Mouse (Mus musculus): Measurements from ENCODE around the gene Rpl14. TPM values are rescaled to one million over a fixed set of nuclear protein-coding genes. Genes with fewer than 3 reads are reported as not detected.
A peak's percentile ranks its signal among the peaks of the same experiment; 100 is the strongest.
"Not testable (repeated sequence)": the region's sequence is repeated elsewhere in the genome, so short reads cannot be mapped to it uniquely, and the experiment has no call there.

The Rpl14 gene
- polyA plus RNA-seq, 2 experiments, result 556 to 571 TPM

- Histone ChIP-seq H3K27me3 (ENCODE audit: control insufficient read depth, insufficient read depth, low read length) (no peaks in the 10 kb centered on the region), H3K9me3 (ENCODE audit: control insufficient read depth, low read length) (no peaks in the 10 kb centered on the region), H3K4me3 (ENCODE audit: insufficient read depth in 1 of 2, low read depth in 2 of 2, low read length in 2 of 2) (no peak overlapping the region), H3K27ac (no peak overlapping the region), H3K9ac (replicated peaks) (no peak overlapping the region), H3K36me3 (replicated peaks; ENCODE audit: control insufficient read depth, insufficient read depth, low read depth) (no peaks in the 10 kb centered on the region), H3K4me2 (ENCODE audit: low read depth) (no peak overlapping the region), H3K4me1 (replicated peaks; ENCODE audit: control insufficient read depth in 2 of 2, insufficient read depth in 2 of 2, low read length in 1 of 2) (no peaks in the 10 kb centered on the region)
- 64% methylated on average over 6 of the region's 6 CpGs for WGBS (ENCODE audit: insufficient replicate concordance)
- no peak for DNase-seq (ENCODE audit: low read depth in 3 of 3, low spot score in 3 of 3)
- TF ChIP-seq CTCF (IDR thresholded peaks at IDR 0.05; ENCODE audit: low read depth) (no peak), EP300 (IDR thresholded peaks at IDR 0.05; ENCODE audit: low read depth) (no peak)
- ATAC-seq (ENCODE audit: insufficient read depth), result no peak
Observed at GRCm38 (mm10) chr9:120532062-120532461, 39.2 kb upstream of the Rpl14 start.

DNA sequence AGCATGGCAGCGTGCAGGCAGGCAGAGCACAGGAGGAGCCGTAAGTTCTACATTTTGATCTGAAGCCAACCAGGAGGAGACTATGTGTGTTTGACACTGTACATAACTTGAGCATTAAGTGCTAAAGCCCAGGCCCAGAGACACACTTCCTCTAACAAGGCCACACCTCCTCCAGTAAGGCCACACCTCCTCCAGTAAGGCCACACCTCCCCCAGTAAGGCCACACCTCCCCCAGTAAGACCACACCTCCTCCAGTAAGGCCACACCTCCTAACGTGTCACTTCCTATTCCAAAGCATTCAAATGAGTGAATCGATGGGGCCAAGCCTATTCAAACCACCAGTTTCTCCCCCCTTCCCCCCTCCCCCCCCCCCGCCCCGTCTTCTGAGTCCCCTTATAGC is 38.6 kb upstream of the Rpl14 start:
- Histone ChIP-seq H3K9ac (replicated peaks) (no peak overlapping the region), H3K4me1 (replicated peaks; ENCODE audit: control insufficient read depth in 2 of 2, insufficient read depth in 2 of 2, low read length in 1 of 2) (no peaks in the 10 kb centered on the region), H3K27me3 (ENCODE audit: control insufficient read depth, insufficient read depth, low read length) (no peaks in the 10 kb centered on the region), H3K27ac (no peak overlapping the region), H3K36me3 (replicated peaks; ENCODE audit: control insufficient read depth, insufficient read depth, low read depth) (no peaks in the 10 kb centered on the region), H3K9me3 (ENCODE audit: control insufficient read depth, low read length) (no peaks in the 10 kb centered on the region), H3K4me3 (ENCODE audit: insufficient read depth in 1 of 2, low read depth in 2 of 2, low read length in 2 of 2) (no peak overlapping the region), H3K4me2 (ENCODE audit: low read depth) (no peak overlapping the region)
- ATAC-seq (ENCODE audit: insufficient read depth) (no peak), DNase-seq (ENCODE audit: low read depth in 3 of 3, low spot score in 3 of 3) (no peak)
- 71% methylated on average over 6 of the region's 6 CpGs for WGBS (ENCODE audit: insufficient replicate concordance)
- no peak for TF ChIP-seq EP300 (IDR thresholded peaks at IDR 0.05; ENCODE audit: low read depth)
- TF ChIP-seq CTCF (IDR thresholded peaks at IDR 0.05; ENCODE audit: low read depth), result no peak

DNA sequence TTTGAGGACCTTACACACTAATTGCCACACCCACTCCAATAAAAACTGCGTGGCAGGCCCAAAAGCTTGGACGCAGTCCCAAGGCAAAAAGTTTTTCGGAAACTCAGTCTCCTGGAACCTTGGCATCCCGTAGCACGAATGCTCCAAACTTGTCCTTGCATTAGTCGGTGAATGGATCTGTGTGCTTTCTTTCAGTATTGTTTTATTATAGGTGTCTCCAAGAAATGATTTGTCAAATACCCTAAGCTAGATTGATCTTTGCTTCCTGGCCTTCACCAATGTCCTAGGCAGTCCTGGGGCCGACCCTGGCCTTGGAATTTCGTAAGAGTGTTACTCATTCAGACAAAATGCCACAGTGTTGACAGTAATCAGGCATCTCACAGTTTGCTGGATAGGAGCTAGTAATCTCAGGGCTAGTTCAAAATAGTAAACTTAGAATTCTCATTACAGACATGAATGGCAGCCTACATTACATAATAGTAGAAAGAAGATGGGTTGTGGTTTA is 37.7 kb upstream of the Rpl14 start:
- H3K9ac ChIP-seq (replicated peaks); H3K27me3 ChIP-seq (ENCODE audit: control insufficient read depth, insufficient read depth, low read length); H3K9me3 ChIP-seq (ENCODE audit: control insufficient read depth, low read length); DNase-seq (ENCODE audit: low read depth in 3 of 3, low spot score in 3 of 3); H3K4me1 ChIP-seq (replicated peaks; ENCODE audit: control insufficient read depth in 2 of 2, insufficient read depth in 2 of 2, low read length in 1 of 2); H3K36me3 ChIP-seq (replicated peaks; ENCODE audit: control insufficient read depth, insufficient read depth, low read depth); H3K4me3 ChIP-seq (ENCODE audit: insufficient read depth in 1 of 2, low read depth in 2 of 2, low read length in 2 of 2); H3K4me2 ChIP-seq (ENCODE audit: low read depth); ATAC-seq (ENCODE audit: insufficient read depth); H3K27ac ChIP-seq: not testable (repeated sequence)
- 72% methylated on average over 8 of the region's 8 CpGs for WGBS (ENCODE audit: insufficient replicate concordance)

DNA sequence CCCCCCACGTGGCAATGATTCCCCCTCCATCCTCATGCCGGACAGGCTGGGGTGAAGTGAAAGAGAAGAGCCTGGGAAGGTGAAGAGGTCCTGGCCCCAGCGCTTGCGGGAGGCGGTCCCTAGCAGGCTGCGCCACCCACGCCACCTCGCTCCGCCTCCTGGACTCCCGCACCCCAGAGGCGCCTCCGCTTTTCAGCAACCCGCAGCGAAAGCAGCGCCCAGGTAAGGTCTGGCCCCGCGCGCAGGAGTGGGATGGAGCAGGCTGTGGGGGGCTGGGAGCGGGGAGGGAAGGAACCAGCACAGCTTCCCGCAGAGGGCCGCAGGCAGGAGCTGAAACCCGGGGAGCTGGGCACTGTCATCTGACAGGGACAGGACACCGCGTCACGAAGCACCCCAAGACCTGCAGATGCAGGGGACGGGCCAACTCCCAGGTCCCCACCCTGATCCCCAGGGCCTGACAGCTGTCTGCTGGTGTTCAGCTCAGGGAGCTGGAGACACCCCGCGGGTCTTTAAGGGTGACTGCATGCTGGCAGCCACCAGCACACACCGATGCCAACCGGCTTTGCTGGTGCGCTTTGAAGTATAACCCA is 31.5 kb upstream of the Rpl14 start, which contains the start of gene Entpd3:
Entpd3 (plus strand) TSS at position 157 of the 590 bp plus-strand sequence.
- ATAC-seq (ENCODE audit: insufficient read depth) (no peak), DNase-seq (ENCODE audit: low read depth in 3 of 3, low spot score in 3 of 3) (no peak)
- no peaks in the 10 kb centered on the region for H3K36me3 ChIP-seq (replicated peaks; ENCODE audit: control insufficient read depth, insufficient read depth, low read depth)
- H3K27ac ChIP-seq, result no peak within 1 kb of the TSS
- H3K4me3 ChIP-seq (ENCODE audit: insufficient read depth in 1 of 2, low read depth in 2 of 2, low read length in 2 of 2), result peak within 1 kb of the TSS in 1 of 2 experiments; percentile 34; a peak in 2 of 4 replicates
- no peak within 1 kb of the TSS for H3K9ac ChIP-seq (replicated peaks)
- peaks cover 26% of the 10 kb centered on the region for H3K27me3 ChIP-seq (ENCODE audit: control insufficient read depth, insufficient read depth, low read length)
- no peak for TF ChIP-seq CTCF (IDR thresholded peaks at IDR 0.05; ENCODE audit: low read depth)
- TF ChIP-seq EP300 (IDR thresholded peaks at IDR 0.05; ENCODE audit: low read depth), result no peak
- peak within 1 kb of the TSS; percentile 58 for H3K4me2 ChIP-seq (ENCODE audit: low read depth)
- 2% methylated on average over 31 of the region's 31 CpGs for WGBS (ENCODE audit: insufficient replicate concordance)
- no peaks in the 10 kb centered on the region for H3K9me3 ChIP-seq (ENCODE audit: control insufficient read depth, low read length)
- no peaks in the 10 kb centered on the region for H3K4me1 ChIP-seq (replicated peaks; ENCODE audit: control insufficient read depth in 2 of 2, insufficient read depth in 2 of 2, low read length in 1 of 2)

DNA sequence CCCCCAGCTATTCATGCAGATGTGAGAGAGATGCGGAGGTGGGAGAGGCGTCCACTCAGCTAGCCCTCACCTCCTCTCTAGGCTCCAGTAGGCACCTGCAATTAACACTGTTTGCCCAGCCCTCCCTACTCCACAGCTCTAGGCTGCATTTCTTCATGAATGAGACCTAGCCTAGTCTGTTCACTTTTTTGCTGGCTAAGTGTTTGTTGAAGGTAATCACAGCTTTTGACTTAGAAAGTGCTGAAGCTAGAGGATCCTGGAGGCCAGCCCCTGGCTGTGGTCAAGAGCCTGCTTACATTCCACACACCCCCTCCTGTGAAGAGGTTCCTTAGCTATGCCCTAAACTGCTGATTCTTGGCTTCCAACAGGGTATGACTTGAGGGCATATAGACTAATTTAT is 29.8 kb upstream of the Rpl14 start:
- peaks cover 26% of the 10 kb centered on the region for H3K27me3 ChIP-seq (ENCODE audit: control insufficient read depth, insufficient read depth, low read length)

More for the DNA sequence above, 29.8 kb upstream of the Rpl14 start:
- no peak overlapping the region for H3K27ac ChIP-seq
- H3K9me3 ChIP-seq (ENCODE audit: control insufficient read depth, low read length), result no peaks in the 10 kb centered on the region
- ATAC-seq (ENCODE audit: insufficient read depth) (no peak), DNase-seq (ENCODE audit: low read depth in 3 of 3, low spot score in 3 of 3) (no peak)
- H3K4me2 ChIP-seq (ENCODE audit: low read depth), result no peak overlapping the region
- no peaks in the 10 kb centered on the region for H3K36me3 ChIP-seq (replicated peaks; ENCODE audit: control insufficient read depth, insufficient read depth, low read depth)
- TF ChIP-seq CTCF (IDR thresholded peaks at IDR 0.05; ENCODE audit: low read depth), result no peak
- TF ChIP-seq EP300 (IDR thresholded peaks at IDR 0.05; ENCODE audit: low read depth), result no peak
- no peaks in the 10 kb centered on the region for H3K4me1 ChIP-seq (replicated peaks; ENCODE audit: control insufficient read depth in 2 of 2, insufficient read depth in 2 of 2, low read length in 1 of 2)
- no peak overlapping the region for H3K9ac ChIP-seq (replicated peaks)
- whole genome bisulfite sequencing (ENCODE audit: insufficient replicate concordance), result 40% methylated on average over 2 of the region's 2 CpGs
- no peak overlapping the region for H3K4me3 ChIP-seq (ENCODE audit: insufficient read depth in 1 of 2, low read depth in 2 of 2, low read length in 2 of 2)
